Mouse (Mus musculus) heart, adult 2 months (tissue): Measurements from ENCODE around the gene Ccnj.
A peak's percentile ranks its signal among the peaks of the same experiment; 100 is the strongest.

Source experiments
- CTCF ChIP-seq: fragments of 200-600 bp; IDR thresholded peaks from 2 replicates; pipeline ENCODE4 v1.8.1; 2022; ENCODE audit warnings: antibody characterized with exemption, mild to moderate bottlenecking, moderate library complexity
- EP300 ChIP-seq: fragments of 200-500 bp; IDR thresholded peaks from 2 replicates; pipeline ENCODE4 v1.6.1; 2011; ENCODE audit warnings: low read depth, low read length, control low read depth; ENCODE audit not compliant: insufficient read depth
- POLR2A ChIP-seq: fragments of 200-500 bp; IDR thresholded peaks from 2 replicates; pipeline ENCODE4 v1.6.1; 2011; ENCODE audit warnings: mild to moderate bottlenecking, low read depth, low read length, control low read depth; ENCODE audit not compliant: insufficient read depth

- no peak for TF ChIP-seq CTCF
- 0 out of 2 replicates have a peak, but pooled peaks have one; percentile 11 for TF ChIP-seq POLR2A
- TF ChIP-seq EP300: no peak
These were observed 1.3 kb downstream of the Ccnj start for GRCm38 (mm10) chr19:40832361-40832760.
